Mouse (Mus musculus): Measurements from ENCODE around the gene Parvb.

- no peak for TF ChIP-seq CTCF (IDR thresholded peaks at IDR 0.05; ENCODE audit: low read depth)
- TF ChIP-seq EP300 (IDR thresholded peaks at IDR 0.05; ENCODE audit: low read depth): no peak
Measured at GRCm38 (mm10) chr15:84323966-84324869, 92.4 kb downstream of the Parvb start, which contains the start of gene Parvg.
